Mouse (Mus musculus) forebrain, embryonic 15.5 days (tissue): ENCODE measurements around the gene Rhobtb3. TPM values are rescaled to one million over a fixed set of nuclear protein-coding genes. Genes with fewer than 3 reads are reported as not detected.
"Not testable (repeated sequence)": the region's sequence is repeated elsewhere in the genome, so short reads cannot be mapped to it uniquely, and the experiment has no call there.

ENCODE experiments used
- ATAC-seq: fragments of 200-750 bp; cut with Nextera tagmentation; replicated peaks from 2 replicates; pipeline ENCODE4 v1.8.0; 2017; ENCODE audit warnings: mild to moderate bottlenecking, moderate TSS enrichment, moderate library complexity
- H3K27ac ChIP-seq: fragments of 300-500 bp; sonication (generic); replicated peaks from 2 replicates; pipeline ENCODE4 v1.5.1; 2015; ENCODE audit warnings: mild to moderate bottlenecking, inconsistent platforms
- H3K27me3 ChIP-seq: fragments of 300-500 bp; sonication (generic); 2 replicates; pipeline ENCODE4 v1.6.1; 2015; ENCODE audit warnings: inconsistent platforms
- H3K36me3 ChIP-seq: fragments of 300-500 bp; sonication (generic); 2 replicates; pipeline ENCODE4 v1.6.1; 2015; ENCODE audit warnings: mild to moderate bottlenecking, inconsistent platforms
- H3K4me1 ChIP-seq: fragments of 300-500 bp; sonication (generic); 2 replicates; pipeline ENCODE4 v1.6.1; 2015; ENCODE audit warnings: inconsistent platforms
- H3K4me2 ChIP-seq: fragments of 300-500 bp; sonication (generic); replicated peaks from 2 replicates; pipeline ENCODE4 v1.6.1; 2015; ENCODE audit warnings: mild to moderate bottlenecking, inconsistent platforms
- H3K4me3 ChIP-seq: fragments of 300-500 bp; sonication (generic); 2 replicates; pipeline ENCODE4 v1.5.1; 2015; ENCODE audit warnings: mild to moderate bottlenecking, inconsistent platforms
- H3K9ac ChIP-seq: fragments of 300-500 bp; sonication (generic); replicated peaks from 2 replicates; pipeline ENCODE4 v1.6.1; 2015; ENCODE audit warnings: mild to moderate bottlenecking, inconsistent platforms
- H3K9me3 ChIP-seq: fragments of 300-500 bp; sonication (generic); 2 replicates; pipeline ENCODE4 v1.6.1; 2016; ENCODE audit warnings: inconsistent platforms
- WGBS: fragments of 180-500 bp; shearing (Covaris S2); methylation state at CpG from one replicate; pipeline ENCODE4 v1.1.7; 2015; ENCODE audit warnings: mixed read lengths; 5-methylcytosine and 5-hydroxymethylcytosine counted together
- polyA plus RNA-seq: library from polyadenylated mRNA; unstranded; fragments of >200 nt; fragmentation: Nextera tagmentation; extraction: Ambion mirVana; gene quantifications from 2 replicates; pipeline ENCODE4 v1.2.1, GENCODE M21; 2015

Rhobtb3 gene
- polyA plus RNA-seq, 1 experiment from 2014 or later: 38.1 TPM

DNA sequence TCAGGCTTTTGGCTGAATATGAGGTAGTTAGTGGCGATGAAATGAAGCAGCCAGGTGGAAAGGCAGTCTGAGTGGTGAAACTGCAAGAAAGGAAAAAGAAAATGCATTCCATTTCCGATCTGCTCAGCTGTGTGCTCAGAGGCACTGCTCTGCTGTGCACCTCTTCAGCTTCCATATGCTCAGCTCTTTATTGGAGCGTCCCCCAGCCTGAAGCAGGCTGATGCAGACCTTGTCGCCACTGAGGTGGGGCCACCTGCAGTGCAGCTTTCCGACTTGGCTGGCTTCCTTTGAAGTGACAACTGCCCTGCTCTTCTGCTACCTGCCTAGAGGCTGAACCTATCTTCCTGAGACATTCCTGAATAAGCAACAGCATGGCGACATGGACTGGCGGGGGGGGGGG is 67.5 kb downstream of the Rhobtb3 start:
- not testable (repeated sequence) for ATAC-seq

DNA sequence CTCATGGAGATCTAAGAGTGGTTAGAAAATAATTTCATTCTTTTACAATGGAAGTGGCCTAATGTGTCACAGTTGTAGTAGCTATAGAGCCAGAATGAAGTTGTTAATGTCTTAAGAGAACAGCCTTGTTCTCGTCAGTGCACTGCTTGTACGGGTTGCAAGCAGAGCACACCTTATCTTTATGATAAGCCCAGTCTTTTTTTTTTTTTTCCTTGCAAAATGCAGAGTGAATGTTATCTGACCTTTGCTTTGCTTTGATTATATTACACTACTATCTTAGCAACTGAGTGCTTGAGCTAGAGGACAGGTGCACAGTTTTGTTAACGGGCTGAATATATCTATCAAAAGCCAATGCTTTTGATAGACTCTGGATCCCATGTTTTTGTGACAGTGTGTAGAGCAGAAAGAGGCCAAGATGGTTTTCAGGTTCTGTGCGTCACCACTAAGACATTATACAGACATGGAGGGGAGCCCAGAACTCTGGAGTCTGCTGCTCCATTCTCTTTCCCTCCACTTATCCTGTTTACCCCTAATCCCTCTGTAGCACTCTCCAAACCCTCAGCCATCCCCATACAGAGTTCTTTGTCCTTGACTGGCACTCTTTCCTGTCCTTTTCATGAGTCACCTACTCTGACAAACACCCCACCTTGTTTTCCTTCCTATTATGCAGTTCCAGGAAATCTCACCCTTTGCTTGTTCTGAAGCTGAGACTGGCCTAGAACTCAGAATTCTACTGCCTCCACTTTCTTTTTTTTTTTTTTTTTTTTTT is 68.9 kb downstream of the Rhobtb3 start:
- peaks cover 32% of the 10 kb centered on the region for H3K36me3 ChIP-seq

More for the DNA sequence above, 67.5 kb downstream of the Rhobtb3 start:
- not testable (repeated sequence) for H3K9me3 ChIP-seq, H3K4me1 ChIP-seq, H3K4me2 ChIP-seq, H3K27me3 ChIP-seq, H3K9ac ChIP-seq, H3K4me3 ChIP-seq, H3K27ac ChIP-seq
- peaks cover 29% of the 10 kb centered on the region for H3K36me3 ChIP-seq
- WGBS: 70% methylated on average over 5 of the region's 7 CpGs

DNA sequence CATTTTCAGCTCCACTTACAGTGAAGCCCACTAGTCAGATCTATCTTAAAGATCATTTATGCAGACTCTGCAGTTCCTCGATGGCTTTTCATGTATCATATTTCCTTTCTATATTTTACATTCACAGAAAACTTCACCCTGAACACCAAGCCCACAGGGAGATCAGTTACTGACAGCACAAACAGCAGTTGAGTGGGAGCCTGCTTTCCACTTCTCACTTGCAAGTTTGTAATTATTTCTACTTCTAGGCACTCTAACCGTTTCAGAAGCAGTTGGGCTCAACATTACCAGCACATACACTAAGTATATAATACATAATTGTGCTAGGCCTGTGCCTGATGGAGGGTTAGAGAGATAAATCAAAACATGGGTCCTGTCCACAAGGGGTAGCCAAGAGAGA is 75.8 kb downstream of the Rhobtb3 start:
- ATAC-seq: no peak
- WGBS: 88% methylated on average over 2 of the region's 2 CpGs
- no peak overlapping the region for H3K4me3 ChIP-seq

More for the DNA sequence above, 68.9 kb downstream of the Rhobtb3 start:
- no peak for ATAC-seq
- Histone ChIP-seq H3K4me1 (no peaks in the 10 kb centered on the region), H3K9me3 (no peaks in the 10 kb centered on the region), H3K27ac (no peak overlapping the region), H3K27me3 (no peaks in the 10 kb centered on the region), H3K9ac (no peak overlapping the region), H3K4me2 (no peak overlapping the region), H3K4me3 (no peak overlapping the region)
- whole genome bisulfite sequencing: 87% methylated on average over 4 of the region's 4 CpGs

DNA sequence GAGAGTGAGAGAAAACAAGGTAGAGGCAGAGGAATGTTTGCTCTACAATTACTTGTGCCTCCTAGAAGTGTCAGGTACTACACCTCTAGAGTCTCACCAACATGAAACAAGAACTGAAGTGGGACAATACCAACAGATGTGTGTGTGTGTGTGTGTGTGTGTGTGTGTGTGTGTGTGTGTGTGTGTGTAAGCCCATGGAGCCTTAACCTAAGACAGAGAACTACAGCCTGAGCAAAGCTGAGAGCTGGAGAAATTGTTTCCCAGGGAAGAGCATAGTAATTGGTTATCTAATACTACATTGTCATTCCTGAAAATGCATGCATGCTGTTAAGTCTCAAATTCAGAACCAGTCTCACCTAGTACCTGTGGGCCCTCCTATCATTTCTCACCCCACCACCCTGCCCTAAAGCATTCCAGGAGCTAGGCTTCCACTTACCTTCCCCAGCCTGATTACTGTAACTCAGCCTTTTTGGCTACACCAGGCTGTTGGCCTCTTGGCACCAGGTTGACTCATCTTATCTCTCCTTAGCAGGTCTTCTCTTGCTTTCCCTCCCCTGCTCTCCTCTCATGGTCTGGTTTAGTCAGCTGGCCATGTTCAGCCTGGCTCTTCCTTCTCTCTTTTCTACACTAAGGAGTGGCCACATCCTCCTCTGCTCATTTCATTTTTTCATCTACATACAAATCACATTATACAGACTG is 78.1 kb downstream of the Rhobtb3 start:
- ATAC-seq: no peak
- H3K36me3 ChIP-seq: peaks cover 12% of the 10 kb centered on the region; the same call in 1 of the 2 replicates
- no peaks in the 10 kb centered on the region for H3K27me3 ChIP-seq
- no peak overlapping the region for H3K27ac ChIP-seq
- no peak overlapping the region for H3K9ac ChIP-seq
- H3K4me3 ChIP-seq: no peak overlapping the region
- H3K4me2 ChIP-seq: no peak overlapping the region
- no peaks in the 10 kb centered on the region for H3K9me3 ChIP-seq
- H3K4me1 ChIP-seq: no peaks in the 10 kb centered on the region

More for the DNA sequence above, 75.8 kb downstream of the Rhobtb3 start:
- no peak overlapping the region for H3K4me2 ChIP-seq
- no peak overlapping the region for H3K27ac ChIP-seq
- H3K9me3 ChIP-seq: no peaks in the 10 kb centered on the region
- H3K9ac ChIP-seq: no peak overlapping the region
- no peaks in the 10 kb centered on the region for H3K4me1 ChIP-seq
- peaks cover 25% of the 10 kb centered on the region for H3K36me3 ChIP-seq
- no peaks in the 10 kb centered on the region for H3K27me3 ChIP-seq

DNA sequence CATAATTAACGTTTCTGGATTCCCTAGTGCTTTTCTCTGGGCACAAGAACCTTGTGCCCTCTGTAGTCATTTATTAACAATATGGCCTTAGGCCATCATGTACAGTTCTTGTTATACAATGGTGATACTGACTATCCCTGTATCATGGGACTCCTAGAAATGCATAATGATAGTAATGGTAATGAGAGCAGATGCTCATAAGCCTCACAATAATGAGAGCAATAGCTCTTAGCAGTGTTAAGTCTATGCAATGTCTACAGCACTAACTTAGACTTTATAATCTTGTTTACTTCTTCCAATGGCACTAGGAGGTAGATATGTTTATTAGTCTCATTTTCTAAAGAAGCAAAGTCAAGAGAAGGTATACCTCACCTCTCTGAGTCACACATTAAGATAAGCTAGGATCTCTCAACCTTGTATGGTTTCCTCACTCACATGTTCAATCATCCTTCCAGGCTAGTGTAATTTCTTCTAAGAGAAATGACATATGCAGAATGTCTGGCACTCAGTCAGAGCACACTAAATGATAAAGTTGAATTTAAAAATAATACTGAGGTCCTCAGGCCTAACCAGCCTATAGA is 84.4 kb downstream of the Rhobtb3 start:
- no peaks in the 10 kb centered on the region for H3K27me3 ChIP-seq
- ATAC-seq: no peak
- H3K4me2 ChIP-seq: no peak overlapping the region
- no peak overlapping the region for H3K9ac ChIP-seq
- no peak overlapping the region for H3K27ac ChIP-seq
- no peaks in the 10 kb centered on the region for H3K4me1 ChIP-seq
- no peak overlapping the region for H3K4me3 ChIP-seq
- no peaks in the 10 kb centered on the region for H3K9me3 ChIP-seq
- no peaks in the 10 kb centered on the region for H3K36me3 ChIP-seq
- WGBS: 51% methylated on average over 1 of the region's 1 CpGs

DNA sequence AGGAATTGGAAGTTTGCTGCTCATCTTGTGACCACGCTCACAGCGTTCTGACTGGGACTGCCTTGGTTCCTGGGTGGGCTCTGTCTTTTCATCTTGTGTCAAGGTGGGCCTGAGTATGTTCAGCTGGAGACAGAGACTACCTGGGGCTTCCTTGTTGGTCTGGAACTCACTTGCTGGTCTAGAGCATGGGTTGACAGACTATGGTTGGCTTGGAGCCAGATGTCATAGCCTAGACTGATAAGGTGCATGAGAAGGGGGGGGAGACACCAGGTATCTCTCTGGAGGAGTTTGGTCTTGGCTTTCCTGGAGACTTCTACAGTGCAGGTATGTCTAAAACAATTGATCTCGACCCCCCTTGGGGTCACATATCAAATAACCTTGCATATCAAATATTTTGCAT is 90.6 kb downstream of the Rhobtb3 start:
- H3K36me3 ChIP-seq: no peaks in the 10 kb centered on the region
- H3K27ac ChIP-seq: no peak overlapping the region
- no peak for ATAC-seq
- H3K4me3 ChIP-seq: no peak overlapping the region
- H3K27me3 ChIP-seq: no peaks in the 10 kb centered on the region
- H3K9me3 ChIP-seq: no peaks in the 10 kb centered on the region
- H3K4me1 ChIP-seq: no peaks in the 10 kb centered on the region
- no peak overlapping the region for H3K9ac ChIP-seq
- H3K4me2 ChIP-seq: no peak overlapping the region
- 93% methylated on average over 3 of the region's 3 CpGs for WGBS

DNA sequence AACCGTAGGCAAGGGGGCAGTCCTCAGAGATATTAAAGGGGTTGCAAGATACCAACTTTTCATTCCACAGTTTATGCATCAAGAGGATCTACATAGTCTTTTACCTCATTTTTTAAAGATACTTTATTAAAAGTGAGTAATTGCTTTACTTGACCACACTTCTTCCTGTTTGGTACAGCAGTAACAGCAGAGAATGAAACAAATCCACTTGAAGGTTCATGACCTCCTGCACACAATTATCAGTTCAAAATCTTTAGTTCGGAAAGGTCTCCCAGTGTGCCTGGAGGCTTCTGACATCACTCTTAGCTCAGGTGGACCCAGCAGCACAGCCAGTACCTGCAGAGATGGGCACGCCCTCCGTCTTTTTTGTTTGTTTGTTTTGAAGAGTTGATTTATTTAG is 91.7 kb downstream of the Rhobtb3 start:
- H3K4me2 ChIP-seq: no peak overlapping the region
- 94% methylated on average over 4 of the region's 4 CpGs for WGBS
- ATAC-seq: no peak
- H3K9ac ChIP-seq: no peak overlapping the region
- no peaks in the 10 kb centered on the region for H3K4me1 ChIP-seq
- H3K9me3 ChIP-seq: no peaks in the 10 kb centered on the region
- no peaks in the 10 kb centered on the region for H3K36me3 ChIP-seq
- no peak overlapping the region for H3K27ac ChIP-seq
- no peak overlapping the region for H3K4me3 ChIP-seq
- H3K27me3 ChIP-seq: no peaks in the 10 kb centered on the region

DNA sequence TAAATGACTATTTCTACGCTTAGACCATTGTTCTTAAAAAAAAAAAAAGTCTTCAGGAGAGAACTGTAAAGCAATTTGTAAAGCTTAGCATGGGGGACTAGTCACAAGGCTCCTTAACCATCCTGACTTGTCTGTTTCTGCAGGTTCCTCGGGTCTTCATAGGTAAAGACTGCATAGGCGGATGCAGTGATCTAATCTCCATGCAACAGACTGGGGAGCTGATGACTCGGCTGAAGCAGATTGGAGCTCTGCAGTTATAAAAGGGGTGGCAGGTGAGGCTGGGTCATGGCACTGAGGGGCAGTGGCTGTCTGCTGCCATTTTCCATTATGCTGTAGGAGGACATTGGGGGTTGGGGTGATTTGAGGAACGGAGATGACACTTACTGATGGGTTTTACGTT is 96.7 kb downstream of the Rhobtb3 start:
- no peaks in the 10 kb centered on the region for H3K9me3 ChIP-seq
- no peak overlapping the region for H3K27ac ChIP-seq
- no peak overlapping the region for H3K9ac ChIP-seq
- 88% methylated on average over 6 of the region's 6 CpGs for WGBS
- ATAC-seq: no peak
- H3K27me3 ChIP-seq: no peaks in the 10 kb centered on the region
- no peak overlapping the region for H3K4me2 ChIP-seq
- peaks cover under 1% of the 10 kb centered on the region; the same call in 1 of the 2 replicates for H3K4me1 ChIP-seq
- no peak overlapping the region for H3K4me3 ChIP-seq
- no peaks in the 10 kb centered on the region for H3K36me3 ChIP-seq

DNA sequence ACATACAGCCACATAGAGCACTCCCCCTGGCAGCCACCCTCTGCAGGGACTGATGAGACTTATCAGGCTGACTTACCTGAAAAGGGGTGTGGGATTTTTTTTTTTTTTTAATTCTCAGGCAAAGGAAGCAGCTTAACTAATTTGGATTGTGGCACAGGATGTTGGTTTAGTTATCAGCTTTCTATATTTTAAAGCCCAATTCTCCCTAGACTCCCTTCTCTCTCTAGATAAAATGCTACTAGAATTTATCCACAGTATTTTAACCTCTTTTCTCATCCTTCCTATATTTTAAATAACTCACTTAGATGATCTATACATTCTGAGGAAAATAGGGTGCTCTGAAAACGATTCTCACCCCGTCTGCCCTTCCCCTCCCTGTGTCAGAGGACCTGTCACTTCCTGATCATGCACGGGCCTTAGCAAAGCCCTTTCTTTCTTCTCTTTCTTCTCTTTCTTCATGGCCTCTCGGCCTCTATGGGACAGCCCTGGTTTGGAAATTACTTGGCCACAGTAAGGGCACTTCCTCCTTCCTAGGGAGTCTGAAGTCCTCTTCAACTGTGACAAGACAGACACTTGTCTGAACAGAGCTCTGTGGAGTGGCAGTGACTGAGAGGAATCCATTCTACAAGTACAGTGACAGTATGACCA is 98.1 kb downstream of the Rhobtb3 start:
- no peak overlapping the region for H3K4me3 ChIP-seq
- H3K9ac ChIP-seq: no peak overlapping the region
- H3K36me3 ChIP-seq: no peaks in the 10 kb centered on the region
- H3K9me3 ChIP-seq: no peaks in the 10 kb centered on the region
- H3K4me1 ChIP-seq: peaks cover 10% of the 10 kb centered on the region
- no peak overlapping the region for H3K4me2 ChIP-seq
- no peak for ATAC-seq
- no peaks in the 10 kb centered on the region for H3K27me3 ChIP-seq
- no peak overlapping the region for H3K27ac ChIP-seq
- WGBS: 62% methylated on average over 4 of the region's 4 CpGs

DNA sequence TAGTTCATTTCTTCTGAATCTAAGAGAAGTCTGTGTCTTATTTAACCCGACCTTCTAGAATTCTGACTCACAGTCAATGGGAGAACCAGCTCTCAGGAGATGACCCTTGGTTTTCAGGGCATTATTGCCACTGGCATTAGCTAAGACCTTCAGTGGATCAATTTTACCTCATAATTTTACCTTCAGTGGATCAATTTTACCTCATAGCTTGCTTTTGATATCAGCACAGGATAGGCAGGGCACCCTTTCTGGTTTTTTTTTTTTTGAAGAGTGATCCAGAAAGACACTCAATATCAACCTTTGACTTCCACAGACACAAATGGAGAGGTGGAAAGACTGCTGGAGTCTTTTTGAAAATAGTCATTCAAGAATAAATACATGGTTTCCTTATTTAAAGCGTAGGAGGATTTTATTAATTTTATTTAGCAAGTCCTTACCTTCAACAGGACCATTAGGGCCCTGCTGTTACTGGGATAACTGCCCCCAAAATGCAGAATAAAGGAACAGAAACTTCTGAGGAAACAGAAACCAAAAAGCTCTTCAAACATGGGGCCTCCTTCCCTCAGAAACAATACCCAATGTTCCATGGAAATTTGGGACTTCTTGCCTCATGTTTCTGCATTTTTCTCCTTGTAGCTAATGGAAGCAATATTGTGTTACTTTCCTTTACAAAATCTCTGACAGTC is 98.7 kb downstream of the Rhobtb3 start:
- Histone ChIP-seq H3K4me1 (peaks cover 15% of the 10 kb centered on the region), H3K27me3 (no peaks in the 10 kb centered on the region), H3K36me3 (no peaks in the 10 kb centered on the region), H3K9me3 (no peaks in the 10 kb centered on the region), H3K27ac (no peak overlapping the region), H3K4me2 (no peak overlapping the region), H3K9ac (no peak overlapping the region), H3K4me3 (no peak overlapping the region)
- WGBS: 91% methylated on average over 2 of the region's 2 CpGs
- ATAC-seq: no peak

DNA sequence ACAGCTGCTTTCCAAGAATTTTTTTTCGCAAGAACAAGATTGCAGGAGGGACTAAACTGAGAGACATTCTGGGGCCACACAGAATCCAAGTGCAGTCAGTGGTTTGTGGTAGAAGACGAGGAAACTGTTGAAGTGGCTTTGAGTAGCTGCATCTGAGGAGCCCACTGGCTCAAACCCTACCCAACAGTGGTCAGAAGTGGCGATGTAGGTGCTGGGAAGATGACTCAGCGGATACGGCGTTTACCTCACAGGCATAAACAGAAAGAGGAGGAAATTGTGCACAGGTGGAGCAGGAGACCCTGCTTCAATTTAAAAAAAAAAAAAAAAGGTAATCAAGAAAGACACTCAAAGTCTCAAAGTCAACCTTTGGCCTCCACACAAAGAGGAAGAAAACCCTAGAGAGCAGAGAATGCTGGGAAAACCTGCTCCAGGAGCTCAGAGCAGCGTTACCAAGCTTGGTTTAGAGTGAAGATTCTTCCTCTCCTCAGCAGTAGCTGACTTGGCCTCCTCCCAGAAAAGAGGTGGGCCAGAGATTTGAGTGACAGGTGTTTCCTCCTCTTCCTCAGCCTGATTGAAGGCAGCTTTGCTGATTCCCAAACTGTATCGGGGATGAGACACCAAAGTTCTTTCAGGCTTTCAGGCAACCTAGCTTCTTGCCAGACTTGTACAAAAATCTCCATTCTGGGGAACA is 99.6 kb downstream of the Rhobtb3 start:
- no peak for ATAC-seq
- Histone ChIP-seq H3K9me3 (no peaks in the 10 kb centered on the region), H3K27ac (no peak overlapping the region), H3K27me3 (no peaks in the 10 kb centered on the region), H3K36me3 (no peaks in the 10 kb centered on the region), H3K4me1 (peaks cover 19% of the 10 kb centered on the region), H3K9ac (no peak overlapping the region), H3K4me3 (no peak overlapping the region), H3K4me2 (no peak overlapping the region)
- WGBS: 92% methylated on average over 8 of the region's 8 CpGs
